Mouse (Mus musculus): ENCODE data around the gene Mapk12. TPM values are rescaled to one million over a fixed set of nuclear protein-coding genes. Genes with fewer than 3 reads are reported as not detected.

Mapk12 gene
- polyA plus RNA-seq, 1 experiment from 2014 or later: 25.4 TPM

DNA sequence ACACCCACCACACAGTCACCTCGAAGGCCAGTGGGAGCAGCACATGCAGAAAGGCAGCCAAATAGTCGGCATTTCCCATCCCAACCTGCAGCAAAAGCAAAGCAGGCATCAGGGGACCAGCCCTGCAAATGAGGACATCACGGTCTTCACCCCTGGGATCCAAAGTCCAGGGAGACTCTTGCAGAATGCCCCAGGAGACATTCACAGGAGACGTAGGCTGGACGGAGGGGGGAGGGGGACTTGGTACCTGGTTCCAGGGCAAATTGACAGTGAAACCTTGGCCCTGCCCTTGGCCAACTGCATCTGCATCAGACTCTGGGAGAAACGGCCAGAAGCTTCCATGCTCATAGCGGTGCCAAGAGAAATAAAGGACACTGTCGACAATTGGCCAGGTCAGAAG, 13.9 kb downstream of the Mapk12 start:
- Histone ChIP-seq H3K27me3 (ENCODE audit: insufficient read depth, poor library complexity, severe bottlenecking) (no peaks in the 10 kb centered on the region), H3K4me3 (no peak overlapping the region), H3K4me1 (peaks cover 35% of the 10 kb centered on the region), H3K36me3 (peaks cover 28% of the 10 kb centered on the region), H3K9me3 (no peaks in the 10 kb centered on the region), H3K27ac (no peak overlapping the region)
- no peak for DNase-seq (ENCODE audit: low spot score)
- WGBS: 87% methylated on average over 8 of the region's 8 CpGs

DNA sequence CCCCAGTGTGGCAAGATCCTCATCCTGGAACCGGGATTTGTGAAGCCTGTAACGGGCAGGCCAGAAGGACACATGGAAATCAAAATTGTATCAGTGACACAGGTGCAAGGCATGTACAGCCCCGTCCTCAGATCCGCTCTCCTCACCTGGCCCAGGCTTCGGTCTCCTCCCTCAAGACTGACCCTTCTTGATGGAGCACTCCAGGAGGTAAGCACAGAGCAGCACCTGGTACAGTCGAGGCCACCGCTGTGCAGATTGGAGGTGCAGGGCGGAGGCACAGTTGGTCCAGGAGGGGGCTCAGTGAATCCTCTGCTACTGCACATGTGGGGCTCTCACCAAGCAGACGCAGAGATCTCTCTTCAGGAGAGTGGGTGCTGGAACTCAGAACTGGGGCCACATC, 15.2 kb downstream of the Mapk12 start:
- WGBS: 91% methylated on average over 9 of the region's 9 CpGs
- H3K4me3 ChIP-seq: no peak overlapping the region
- no peak for DNase-seq (ENCODE audit: low spot score)
- H3K36me3 ChIP-seq: peaks cover 19% of the 10 kb centered on the region
- H3K27me3 ChIP-seq (ENCODE audit: insufficient read depth, poor library complexity, severe bottlenecking): no peaks in the 10 kb centered on the region
- H3K4me1 ChIP-seq: peaks cover 46% of the 10 kb centered on the region
- no peak overlapping the region for H3K27ac ChIP-seq
- no peaks in the 10 kb centered on the region for H3K9me3 ChIP-seq

DNA sequence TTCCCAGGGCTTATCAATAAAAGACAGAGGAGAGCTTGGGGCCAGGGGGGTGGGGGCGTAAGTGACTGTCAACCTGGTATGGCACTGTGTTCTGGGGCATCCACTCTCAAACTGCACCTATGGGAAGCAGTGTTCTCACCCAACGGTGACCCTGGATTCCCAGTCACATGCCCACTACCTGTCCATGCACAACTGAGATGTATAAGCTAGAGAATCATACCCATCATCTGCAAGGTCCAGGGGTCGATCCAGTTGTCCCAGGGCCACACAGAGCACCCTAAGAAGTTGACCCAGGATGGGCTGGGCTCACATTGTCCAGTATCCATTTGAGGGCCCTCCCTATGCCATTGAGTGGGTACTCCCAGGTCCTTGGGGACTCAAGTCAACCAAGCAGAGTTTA, 16.2 kb downstream of the Mapk12 start:
- DNase-seq (ENCODE audit: low spot score): no peak

DNA sequence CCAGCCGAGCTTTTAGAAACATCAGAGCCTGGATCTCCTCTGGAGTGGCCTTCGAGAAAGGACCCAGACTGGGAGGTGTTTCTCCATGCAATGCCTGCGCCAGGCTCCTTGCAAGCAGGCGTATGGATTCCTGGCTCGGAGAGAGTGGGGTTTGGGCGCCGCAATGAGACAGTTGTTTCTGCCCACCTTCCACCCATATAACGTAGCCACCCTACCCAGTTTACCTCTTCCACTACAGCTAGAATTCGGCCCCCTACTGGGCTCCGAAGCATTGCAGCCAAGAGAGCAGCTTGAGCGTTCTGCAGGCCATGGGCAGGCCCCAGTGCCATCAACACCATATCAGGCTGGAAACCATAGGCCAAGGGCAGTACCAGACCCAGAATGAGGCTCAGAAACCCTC, 16.9 kb downstream of the Mapk12 start:
- peak overlapping the region; percentile 92 for H3K27ac ChIP-seq
- H3K36me3 ChIP-seq: peaks cover 30% of the 10 kb centered on the region
- no peak for DNase-seq (ENCODE audit: low spot score)
- peak overlapping the region; percentile 89 for H3K4me3 ChIP-seq
- H3K27me3 ChIP-seq (ENCODE audit: insufficient read depth, poor library complexity, severe bottlenecking): no peaks in the 10 kb centered on the region
- no peaks in the 10 kb centered on the region for H3K9me3 ChIP-seq
- H3K4me1 ChIP-seq: peaks cover 45% of the 10 kb centered on the region
- WGBS: 32% methylated on average over 11 of the region's 11 CpGs

More for the DNA sequence above, 16.2 kb downstream of the Mapk12 start:
- H3K36me3 ChIP-seq: peaks cover 25% of the 10 kb centered on the region
- peaks cover 50% of the 10 kb centered on the region for H3K4me1 ChIP-seq
- no peaks in the 10 kb centered on the region for H3K9me3 ChIP-seq
- no peak overlapping the region for H3K27ac ChIP-seq
- no peak overlapping the region for H3K4me3 ChIP-seq
- no peaks in the 10 kb centered on the region for H3K27me3 ChIP-seq (ENCODE audit: insufficient read depth, poor library complexity, severe bottlenecking)
- 87% methylated on average over 3 of the region's 3 CpGs for WGBS

DNA sequence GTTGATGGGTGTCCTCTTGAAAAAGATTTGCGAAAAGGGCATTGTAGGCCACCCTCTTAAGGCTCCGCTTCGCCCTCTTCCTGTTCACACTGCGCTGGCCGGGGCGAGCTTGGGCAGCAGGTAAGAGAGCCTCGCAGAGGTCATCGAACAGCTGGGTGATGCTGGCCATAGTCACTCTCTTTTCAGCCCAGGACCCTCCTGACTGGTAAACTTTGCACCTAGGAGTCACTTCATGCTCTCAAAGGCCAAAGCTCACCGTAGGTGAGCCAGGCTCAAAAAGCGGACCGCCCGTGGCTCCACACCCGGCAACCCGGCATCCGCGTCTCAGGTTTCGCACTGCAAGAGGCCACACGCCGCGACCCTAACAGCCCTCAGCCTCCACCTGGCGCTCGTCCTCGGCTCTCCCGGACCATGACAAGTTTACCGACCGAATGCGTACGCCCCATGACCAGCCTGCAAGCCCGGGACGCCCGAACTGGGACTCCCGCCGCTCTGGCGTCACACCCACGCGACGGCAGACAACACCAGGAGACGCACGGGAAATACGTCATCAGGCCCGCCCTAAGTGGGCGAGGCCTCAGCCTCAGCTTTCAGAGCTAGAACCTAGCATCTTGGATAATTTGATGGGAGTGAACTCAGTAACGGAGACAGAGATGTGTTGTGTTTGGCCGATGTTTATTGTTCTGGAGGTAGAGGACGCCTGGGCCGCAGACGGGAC, 17.7 kb downstream of the Mapk12 start, which contains the start of gene Tubgcp6:
Gene Tubgcp6, minus strand, starts transcription at position 464 of the 718 bp plus-strand sequence.
- Histone ChIP-seq H3K27ac (peak within 1 kb of the TSS; percentile 92), H3K36me3 (peaks cover 37% of the 10 kb centered on the region), H3K4me1 (peaks cover 40% of the 10 kb centered on the region), H3K27me3 (ENCODE audit: insufficient read depth, poor library complexity, severe bottlenecking) (no peaks in the 10 kb centered on the region), H3K4me3 (peak within 1 kb of the TSS; percentile 89), H3K9me3 (no peaks in the 10 kb centered on the region)
- WGBS: under 1% methylated on average over 47 of the region's 47 CpGs
- peak; percentile 97 for DNase-seq (ENCODE audit: low spot score)

DNA sequence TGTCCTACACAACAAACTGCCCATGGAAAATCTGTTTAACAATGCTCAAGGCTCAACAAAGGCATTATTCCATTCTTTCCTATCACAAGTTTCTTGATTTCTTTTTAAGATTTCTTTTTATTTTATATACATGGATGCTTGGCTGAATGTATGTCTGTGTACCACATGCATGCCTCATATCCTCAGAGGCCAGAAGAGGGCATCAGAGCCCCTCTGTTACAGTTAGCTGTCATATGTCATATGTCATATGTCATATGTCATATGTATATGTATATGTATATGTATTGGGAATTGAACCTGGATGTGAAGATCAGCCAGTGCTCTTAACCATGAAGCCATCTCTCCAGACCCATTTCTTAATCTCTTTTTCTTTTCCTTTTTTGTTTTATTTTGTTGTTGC, 22.5 kb downstream of the Mapk12 start:
- Histone ChIP-seq H3K27me3 (ENCODE audit: insufficient read depth, poor library complexity, severe bottlenecking) (no peaks in the 10 kb centered on the region), H3K9me3 (no peaks in the 10 kb centered on the region), H3K36me3 (peaks cover 60% of the 10 kb centered on the region), H3K4me3 (no peak overlapping the region), H3K4me1 (peaks cover 23% of the 10 kb centered on the region), H3K27ac (no peak overlapping the region)
- no peak for DNase-seq (ENCODE audit: low spot score)

DNA sequence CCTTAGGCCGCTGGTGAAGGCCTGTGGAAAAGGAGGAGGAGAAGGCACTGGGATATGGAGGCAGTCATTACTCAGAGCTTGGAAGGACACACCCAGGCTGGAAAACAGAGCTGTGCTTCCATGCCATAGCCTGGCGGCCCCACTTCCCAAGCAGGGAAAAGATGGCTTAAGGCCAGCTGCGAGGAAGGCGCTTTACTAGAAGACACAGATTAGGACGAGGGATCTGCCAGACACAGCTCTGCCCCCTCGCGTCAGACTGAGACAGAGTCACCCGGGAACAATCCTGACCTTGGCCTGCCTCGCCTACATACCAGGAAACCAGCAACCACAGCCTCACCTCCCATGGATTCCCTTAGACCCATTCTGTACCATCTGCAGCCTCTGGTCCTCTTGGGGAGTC, 30.4 kb downstream of the Mapk12 start:
- 81% methylated on average over 9 of the region's 9 CpGs for WGBS
- peaks cover 91% of the 10 kb centered on the region for H3K36me3 ChIP-seq
- H3K27me3 ChIP-seq (ENCODE audit: insufficient read depth, poor library complexity, severe bottlenecking): no peaks in the 10 kb centered on the region
- H3K4me3 ChIP-seq: no peak overlapping the region
- H3K27ac ChIP-seq: no peak overlapping the region
- H3K9me3 ChIP-seq: no peaks in the 10 kb centered on the region
- no peak for DNase-seq (ENCODE audit: low spot score)
- no peaks in the 10 kb centered on the region for H3K4me1 ChIP-seq

DNA sequence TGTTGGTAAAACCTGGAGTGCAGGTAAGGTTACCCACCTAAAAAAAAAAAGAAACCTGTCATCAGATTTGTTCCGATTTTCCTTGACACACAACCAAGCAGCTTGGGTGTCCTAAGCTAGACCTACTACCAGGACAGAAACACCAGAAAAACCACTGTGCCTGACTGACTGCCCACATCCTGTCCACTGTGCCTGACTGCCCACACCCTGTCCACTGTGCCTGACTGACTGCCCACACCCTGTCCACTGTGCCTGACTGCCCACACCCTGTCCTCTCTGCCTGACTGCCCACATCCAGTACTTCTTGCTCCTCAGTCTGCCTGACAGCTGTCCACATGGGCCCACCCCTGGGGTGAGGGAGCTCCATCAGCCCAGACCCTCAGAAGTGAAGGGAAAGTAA, 33.5 kb downstream of the Mapk12 start:
- H3K4me1 ChIP-seq: no peaks in the 10 kb centered on the region
- 94% methylated on average over 1 of the region's 1 CpGs for WGBS
- H3K27me3 ChIP-seq (ENCODE audit: insufficient read depth, poor library complexity, severe bottlenecking): no peaks in the 10 kb centered on the region
- no peak overlapping the region for H3K27ac ChIP-seq
- DNase-seq (ENCODE audit: low spot score): no peak
- no peak overlapping the region for H3K4me3 ChIP-seq
- H3K36me3 ChIP-seq: peaks cover 100% of the 10 kb centered on the region
- H3K9me3 ChIP-seq: no peaks in the 10 kb centered on the region

DNA sequence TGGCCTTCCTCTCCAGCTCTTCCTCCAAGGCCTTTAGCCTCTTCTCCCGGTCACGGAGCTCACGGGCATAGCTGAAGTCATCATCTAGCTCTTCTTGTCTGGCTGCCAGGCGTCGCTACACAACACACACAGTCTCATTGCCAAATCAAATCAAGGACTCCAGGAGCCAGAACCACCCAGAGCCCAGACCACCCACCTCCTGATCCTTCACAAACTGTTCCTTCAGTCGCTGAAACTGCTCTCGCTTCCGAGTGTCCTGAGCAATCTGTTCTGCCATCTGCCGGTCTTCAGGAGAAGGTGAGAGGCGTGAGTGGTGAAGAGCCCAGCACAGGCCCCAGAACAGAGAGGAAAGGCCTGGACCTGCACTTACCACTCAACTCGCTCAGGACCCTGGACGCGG, 34.4 kb downstream of the Mapk12 start:
- no peak overlapping the region for H3K27ac ChIP-seq
- peaks cover 100% of the 10 kb centered on the region for H3K36me3 ChIP-seq
- no peak overlapping the region for H3K4me3 ChIP-seq
- H3K27me3 ChIP-seq (ENCODE audit: insufficient read depth, poor library complexity, severe bottlenecking): no peaks in the 10 kb centered on the region
- DNase-seq (ENCODE audit: low spot score): no peak
- WGBS: 89% methylated on average over 13 of the region's 13 CpGs
- H3K4me1 ChIP-seq: no peaks in the 10 kb centered on the region
- no peaks in the 10 kb centered on the region for H3K9me3 ChIP-seq

DNA sequence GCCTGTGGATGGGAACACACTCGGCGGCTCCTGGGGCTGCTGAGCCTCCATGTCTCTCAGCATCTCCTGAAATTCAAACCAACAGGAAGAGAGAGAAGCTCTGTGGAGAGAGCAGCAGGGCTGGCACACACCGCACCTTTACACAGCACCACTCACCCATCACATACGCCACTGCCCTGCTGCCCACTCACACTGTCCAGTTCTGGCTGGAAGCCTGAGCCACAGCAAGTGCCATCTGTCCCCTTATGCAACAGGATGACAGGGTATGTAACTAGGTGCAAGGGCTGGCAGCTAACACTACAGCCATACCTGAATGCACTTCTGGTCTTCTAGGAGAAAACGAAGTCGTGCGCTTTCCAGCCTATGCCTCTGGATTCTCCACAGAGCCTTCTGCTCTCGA, 36.1 kb downstream of the Mapk12 start:
- DNase-seq (ENCODE audit: low spot score): no peak
- no peak overlapping the region for H3K4me3 ChIP-seq
- no peak overlapping the region for H3K27ac ChIP-seq
- no peaks in the 10 kb centered on the region for H3K9me3 ChIP-seq
- no peaks in the 10 kb centered on the region for H3K4me1 ChIP-seq
- no peaks in the 10 kb centered on the region for H3K27me3 ChIP-seq (ENCODE audit: insufficient read depth, poor library complexity, severe bottlenecking)
- H3K36me3 ChIP-seq: peaks cover 100% of the 10 kb centered on the region
- 96% methylated on average over 8 of the region's 8 CpGs for WGBS

DNA sequence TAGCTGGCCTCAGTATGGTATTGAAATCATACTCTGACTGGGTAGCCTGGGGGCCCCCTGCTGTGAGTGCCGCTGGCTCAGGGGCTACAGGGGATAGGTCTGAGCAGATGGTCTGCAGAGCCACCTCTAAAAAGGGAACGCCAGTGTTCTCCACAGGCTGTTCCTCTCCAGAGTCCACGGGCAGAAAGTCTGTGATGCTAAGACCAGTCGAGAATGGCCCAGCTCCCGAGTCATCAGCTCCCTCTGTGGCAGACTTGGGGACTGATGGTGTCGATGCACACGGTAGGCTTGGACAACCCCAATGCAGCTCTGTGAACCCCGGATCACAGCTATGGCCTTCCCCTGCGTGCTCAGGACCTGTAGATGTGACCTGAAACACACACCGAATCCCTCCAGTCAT, 36.6 kb downstream of the Mapk12 start:
- Histone ChIP-seq H3K4me3 (no peak overlapping the region), H3K27me3 (ENCODE audit: insufficient read depth, poor library complexity, severe bottlenecking) (no peaks in the 10 kb centered on the region), H3K27ac (no peak overlapping the region), H3K4me1 (no peaks in the 10 kb centered on the region), H3K36me3 (peaks cover 100% of the 10 kb centered on the region), H3K9me3 (no peaks in the 10 kb centered on the region)
- DNase-seq (ENCODE audit: low spot score): no peak
- WGBS: 81% methylated on average over 10 of the region's 10 CpGs

DNA sequence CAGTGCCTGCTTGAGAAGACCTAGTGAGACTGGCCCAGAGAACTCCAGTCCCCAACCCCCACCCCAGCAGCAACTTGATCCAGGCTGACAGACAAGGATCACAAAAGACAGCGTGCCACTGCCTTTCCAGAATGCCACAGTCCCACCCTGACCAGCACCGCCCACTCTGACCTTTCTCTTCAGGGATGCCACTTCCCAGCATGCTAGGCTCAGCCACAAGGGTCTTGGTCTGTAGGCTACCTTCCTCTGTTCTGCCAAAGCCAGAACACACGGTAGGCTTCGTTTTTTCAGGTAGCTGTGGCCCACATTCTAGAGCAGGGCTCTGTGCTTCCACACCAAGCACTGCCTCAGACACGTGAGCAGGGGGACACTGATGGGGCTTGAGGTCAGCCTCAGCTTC, 37.9 kb downstream of the Mapk12 start:
- WGBS: 79% methylated on average over 5 of the region's 5 CpGs

DNA sequence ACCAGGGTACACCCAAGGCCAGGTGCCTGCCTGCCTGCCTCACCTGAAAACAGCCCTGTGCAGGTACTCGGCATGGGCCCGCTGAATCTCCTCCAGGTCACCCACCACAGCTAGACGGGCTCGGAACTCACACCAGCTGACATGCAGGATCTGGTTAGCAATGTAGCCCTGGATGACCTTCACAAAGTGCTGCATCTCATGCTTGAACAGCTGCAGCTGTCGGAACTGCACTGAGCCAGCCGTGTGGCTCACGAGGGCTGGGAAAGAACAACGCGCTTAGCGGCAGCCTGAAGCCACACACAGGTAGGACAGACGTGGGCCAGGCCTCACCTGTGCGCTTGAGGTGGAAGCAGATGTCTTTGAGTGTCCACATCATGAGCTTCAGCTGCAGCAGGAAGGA, 39.7 kb downstream of the Mapk12 start:
- no peak overlapping the region for H3K4me3 ChIP-seq
- H3K4me1 ChIP-seq: no peaks in the 10 kb centered on the region
- no peak for DNase-seq (ENCODE audit: low spot score)
- H3K9me3 ChIP-seq: no peaks in the 10 kb centered on the region
- 91% methylated on average over 12 of the region's 12 CpGs for WGBS
- H3K27me3 ChIP-seq (ENCODE audit: insufficient read depth, poor library complexity, severe bottlenecking): no peaks in the 10 kb centered on the region
- H3K27ac ChIP-seq: no peak overlapping the region
- peaks cover 100% of the 10 kb centered on the region for H3K36me3 ChIP-seq

More for the DNA sequence above, 37.9 kb downstream of the Mapk12 start:
- Histone ChIP-seq H3K9me3 (no peaks in the 10 kb centered on the region), H3K4me3 (no peak overlapping the region), H3K27me3 (ENCODE audit: insufficient read depth, poor library complexity, severe bottlenecking) (no peaks in the 10 kb centered on the region), H3K27ac (no peak overlapping the region), H3K4me1 (no peaks in the 10 kb centered on the region), H3K36me3 (peaks cover 100% of the 10 kb centered on the region)
- no peak for DNase-seq (ENCODE audit: low spot score)

DNA sequence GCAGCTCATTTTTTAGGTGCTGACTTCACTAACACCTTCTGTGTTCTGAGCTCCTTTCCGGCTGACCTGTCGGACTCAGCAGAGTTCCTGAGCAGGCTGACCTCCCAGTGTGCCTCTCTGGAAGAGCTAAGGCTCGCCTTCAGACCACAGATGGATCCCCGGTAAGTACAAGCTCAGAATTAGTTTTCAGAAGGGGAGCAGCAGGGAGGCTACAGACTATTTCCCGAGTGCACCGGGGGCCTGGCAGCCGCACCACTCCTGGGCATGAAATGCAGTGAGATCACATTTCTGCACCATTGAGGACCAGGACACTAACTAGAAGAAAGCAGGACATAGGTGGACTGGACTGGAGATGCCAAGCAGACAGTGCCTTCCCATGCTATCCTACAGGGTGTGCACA, 41.9 kb downstream of the Mapk12 start:
- WGBS: 87% methylated on average over 7 of the region's 7 CpGs
- Histone ChIP-seq H3K27me3 (ENCODE audit: insufficient read depth, poor library complexity, severe bottlenecking) (no peaks in the 10 kb centered on the region), H3K4me1 (no peaks in the 10 kb centered on the region), H3K36me3 (peaks cover 100% of the 10 kb centered on the region), H3K4me3 (no peak overlapping the region), H3K9me3 (no peaks in the 10 kb centered on the region), H3K27ac (no peak overlapping the region)
- no peak for DNase-seq (ENCODE audit: low spot score)

Data from heart, embryonic 10.5 days (tissue).